Mouse (Mus musculus) brain, embryonic 14.5 days (tissue): Measurements from ENCODE around the gene Vti1b.

Source experiments
- CTCF ChIP-seq: fragments of 200-500 bp; IDR thresholded peaks from 2 replicates; pipeline ENCODE4 v1.5.1; 2012; ENCODE audit warnings: inconsistent platforms, mild to moderate bottlenecking, moderate library complexity, borderline replicate concordance; ENCODE audit not compliant: insufficient read depth, insufficient read length; ENCODE audit errors: extremely low read depth
- POLR2A ChIP-seq: fragments of 200-500 bp; IDR thresholded peaks from 2 replicates; pipeline ENCODE4 v1.6.1; 2012; ENCODE audit warnings: mild to moderate bottlenecking, inconsistent platforms, borderline replicate concordance; ENCODE audit not compliant: poor library complexity, insufficient read depth, insufficient read length, severe bottlenecking; ENCODE audit errors: extremely low read depth

- TF ChIP-seq CTCF (no peak), POLR2A (no peak)
Measured at GRCm38 (mm10) chr12:79141384-79141783, 31.1 kb downstream of the Vti1b start.
